Mouse (Mus musculus) heart, embryonic 14.5 days (tissue): ENCODE measurements around the gene 1700056E22Rik. TPM values are rescaled to one million over a fixed set of nuclear protein-coding genes. Genes with fewer than 3 reads are reported as not detected.

ENCODE experiments used
- ATAC-seq: fragments of 200-750 bp; cut with Nextera tagmentation; 2 replicates; pipeline ENCODE4 v1.8.0; 2017; ENCODE audit warnings: low read depth, moderate TSS enrichment; ENCODE audit not compliant: insufficient number of reproducible peaks, insufficient read depth, low FRiP score
- H3K27ac ChIP-seq, 2 experiments: fragments of 200-500 bp in 1 of 2; fragments of 300-500 bp in 1 of 2; sonication (generic) in 1 of 2; replicated peaks in 1 of 2; 2 replicates each; pipeline ENCODE4 v1.5.1; 2012 to 2014; ENCODE audit warnings: low read depth in 2 of 2, low read length in 2 of 2, control low read depth in 1 of 2, mild to moderate bottlenecking in 1 of 2, mixed read lengths in 1 of 2; ENCODE audit not compliant: control insufficient read depth in 1 of 2, insufficient read depth in 1 of 2
- H3K27me3 ChIP-seq: fragments of 300-500 bp; sonication (generic); 2 replicates; pipeline ENCODE4 v1.6.1; 2014; ENCODE audit warnings: mild to moderate bottlenecking, low read length, control low read depth; ENCODE audit not compliant: control insufficient read depth, insufficient read depth
- H3K36me3 ChIP-seq: fragments of 300-500 bp; sonication (generic); 2 replicates; pipeline ENCODE4 v1.6.1; 2014; ENCODE audit warnings: mild to moderate bottlenecking, control low read depth, low read length, mixed read lengths; ENCODE audit not compliant: control insufficient read depth, insufficient read depth
- H3K4me1 ChIP-seq, 2 experiments: fragments of 200-500 bp in 1 of 2; fragments of 300-500 bp in 1 of 2; sonication (generic) in 1 of 2; 2 replicates each; pipeline ENCODE4 v1.6.1; 2012 to 2014; ENCODE audit warnings: low read length in 2 of 2, control low read depth in 1 of 2, mixed read lengths in 1 of 2; ENCODE audit not compliant: control insufficient read depth in 2 of 2, insufficient read depth in 2 of 2
- H3K4me2 ChIP-seq: fragments of 300-500 bp; sonication (generic); 2 replicates; pipeline ENCODE4 v1.6.1; 2014; ENCODE audit warnings: mild to moderate bottlenecking, low read length
- H3K4me3 ChIP-seq, 2 experiments: fragments of 200-500 bp in 1 of 2; fragments of 300-500 bp in 1 of 2; sonication (generic) in 1 of 2; 2 replicates each; pipeline ENCODE4 v1.5.1; 2012 to 2014; ENCODE audit warnings: low read length in 2 of 2, mild to moderate bottlenecking in 2 of 2, control low read depth in 1 of 2, low read depth in 1 of 2, moderate library complexity in 1 of 2; ENCODE audit not compliant: control insufficient read depth in 1 of 2, insufficient read depth in 1 of 2
- H3K9ac ChIP-seq: fragments of 300-500 bp; sonication (generic); 2 replicates; pipeline ENCODE4 v1.6.1; 2014; ENCODE audit warnings: mild to moderate bottlenecking, low read length
- H3K9me3 ChIP-seq: fragments of 300-500 bp; sonication (generic); 2 replicates; pipeline ENCODE4 v1.6.1; 2016; ENCODE audit warnings: low read length, control low read depth; ENCODE audit not compliant: control insufficient read depth
- WGBS: fragments of 180-500 bp; shearing (Covaris S2); extraction: QIAGEN DNeasy Blood & Tissue Kit; methylation state at CpG from one replicate; pipeline ENCODE4 v1.1.7; 2014; 5-methylcytosine and 5-hydroxymethylcytosine counted together
- polyA plus RNA-seq: library from polyadenylated mRNA; unstranded; fragments of >200 nt; fragmentation: Nextera tagmentation; extraction: Ambion mirVana; gene quantifications from 2 replicates; pipeline ENCODE4 v1.2.1, GENCODE M21; 2014

1700056E22Rik gene
- polyA plus RNA-seq, 1 experiment from 2014 or later: 2.4 TPM

GRCm38 (mm10) chr1:184005315-184006058, 28.6 kb downstream of the 1700056E22Rik start:
- no peak for ATAC-seq

GRCm38 (mm10) chr1:184004311-184004710, 29.8 kb downstream of the 1700056E22Rik start:
- H3K9me3 ChIP-seq: 0 out of 2 replicates have a peak, but pooled peaks cover 3% of the 10 kb centered on the region

More at GRCm38 (mm10) chr1:184005315-184006058, 28.6 kb downstream of the 1700056E22Rik start:
- WGBS: 62% methylated on average over 6 of the region's 6 CpGs
- Histone ChIP-seq H3K27me3 (no peaks in the 10 kb centered on the region), H3K9ac (no peak overlapping the region), H3K4me3 (no peak overlapping the region), H3K27ac (no peak overlapping the region), H3K9me3 (no peaks in the 10 kb centered on the region), H3K4me1 (no peaks in the 10 kb centered on the region), H3K4me2 (no peak overlapping the region), H3K36me3 (no peaks in the 10 kb centered on the region)

GRCm38 (mm10) chr1:184002470-184002869, 31.6 kb downstream of the 1700056E22Rik start:
- Histone ChIP-seq H3K9me3 (0 out of 2 replicates have a peak, but pooled peaks cover 3% of the 10 kb centered on the region), H3K4me1 (no peaks in the 10 kb centered on the region), H3K9ac (no peak overlapping the region), H3K36me3 (no peaks in the 10 kb centered on the region), H3K4me2 (no peak overlapping the region), H3K27ac (no peak overlapping the region), H3K27me3 (no peaks in the 10 kb centered on the region), H3K4me3 (no peak overlapping the region)
- 81% methylated on average over 2 of the region's 2 CpGs for WGBS
- no peak for ATAC-seq

More at GRCm38 (mm10) chr1:184004311-184004710, 29.8 kb downstream of the 1700056E22Rik start:
- Histone ChIP-seq H3K4me3 (no peak overlapping the region), H3K36me3 (no peaks in the 10 kb centered on the region), H3K27ac (no peak overlapping the region), H3K4me1 (no peaks in the 10 kb centered on the region), H3K27me3 (no peaks in the 10 kb centered on the region), H3K4me2 (no peak overlapping the region), H3K9ac (no peak overlapping the region)
- 59% methylated on average over 2 of the region's 2 CpGs for WGBS
- ATAC-seq: no peak

GRCm38 (mm10) chr1:183997207-183997606, 36.9 kb downstream of the 1700056E22Rik start:
- H3K4me1 ChIP-seq: no peaks in the 10 kb centered on the region
- H3K4me2 ChIP-seq: no peak overlapping the region
- H3K27ac ChIP-seq: no peak overlapping the region
- H3K9ac ChIP-seq: no peak overlapping the region
- 0 out of 2 replicates have a peak, but pooled peaks cover 3% of the 10 kb centered on the region for H3K9me3 ChIP-seq
- H3K27me3 ChIP-seq: no peaks in the 10 kb centered on the region
- no peak overlapping the region for H3K4me3 ChIP-seq
- no peak for ATAC-seq
- 74% methylated on average over 2 of the region's 2 CpGs for WGBS
- H3K36me3 ChIP-seq: no peaks in the 10 kb centered on the region

GRCm38 (mm10) chr1:183991921-183992320, 42.2 kb downstream of the 1700056E22Rik start:
- Histone ChIP-seq H3K9me3 (no peaks in the 10 kb centered on the region), H3K4me3 (no peak overlapping the region), H3K4me1 (no peaks in the 10 kb centered on the region), H3K27ac (no peak overlapping the region), H3K4me2 (no peak overlapping the region), H3K27me3 (no peaks in the 10 kb centered on the region), H3K9ac (no peak overlapping the region), H3K36me3 (no peaks in the 10 kb centered on the region)
- no peak for ATAC-seq
- 81% methylated on average over 2 of the region's 2 CpGs for WGBS

GRCm38 (mm10) chr1:183987711-183988245, 46.3 kb downstream of the 1700056E22Rik start:
- ATAC-seq: no peak
- Histone ChIP-seq H3K4me1 (no peaks in the 10 kb centered on the region), H3K36me3 (no peaks in the 10 kb centered on the region), H3K4me3 (no peak overlapping the region), H3K9ac (no peak overlapping the region), H3K27me3 (no peaks in the 10 kb centered on the region), H3K9me3 (no peaks in the 10 kb centered on the region), H3K27ac (no peak overlapping the region), H3K4me2 (no peak overlapping the region)
- WGBS: 90% methylated on average over 7 of the region's 7 CpGs
